14 mouse cellular contexts compared by ENCODE assay signal in the genomic region with DNA sequence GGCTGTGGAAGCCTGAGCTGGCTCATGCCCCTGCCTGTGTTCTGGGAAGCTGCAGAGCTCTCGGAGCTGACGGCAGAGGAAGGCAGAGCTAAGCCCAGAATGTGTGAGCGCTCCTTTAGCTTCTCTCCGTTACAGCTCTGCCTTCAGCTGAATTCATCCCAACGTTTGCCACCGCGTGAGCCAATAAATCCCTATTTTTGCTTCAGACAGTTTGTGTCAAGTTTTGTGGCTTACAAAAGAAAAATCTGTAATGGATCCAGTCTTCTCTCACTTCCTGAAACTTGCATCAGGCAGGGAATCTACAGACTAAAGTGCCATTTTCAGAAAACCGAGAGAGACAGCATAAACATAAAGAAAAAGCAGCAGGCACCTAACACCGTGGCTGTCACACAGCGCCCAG.
DNase-seq lines count a peak whose midpoint lies in the region.
"Had no signal": no experiment of that assay in that cellular context is flagged by ENCODE, and none has a peak within 500 bp of the region (broad histone marks: within the 10 kb centered on the region; RNA-seq: fewer than 3 reads in every experiment).

No protein-coding gene starts in this region.

- DNase-seq in left cerebral cortex, adult 11 months (ENCODE audit: low spot score): peak; percentile 15
- DNase-seq in left cerebral cortex, postnatal 4 days: no peak
- DNase-seq in frontal cortex, postnatal 36 days (ENCODE audit: low spot score in 2 of 2): peak; percentile 36 to 56
- peak; percentile 39 for DNase-seq in right cerebral cortex, adult 18-20 months
- peak; percentile 71 for DNase-seq in telencephalon, adult 2 months (ENCODE audit: low read depth, low spot score)
- no peak for DNase-seq in adrenal gland, adult 18-20 months (ENCODE audit: low spot score in 2 of 2)
- no peak for DNase-seq in testis, postnatal 14 days (ENCODE audit: low spot score)
- DNase-seq: adrenal gland, adult 2 months; cerebellum, postnatal 10 days; embryo, embryonic 11 days; gastrocnemius, postnatal 14 days; heart, adult 18-20 months; kidney, postnatal 4 days; midbrain, embryonic 14.5 days had no signal

- intact Hi-C loops in left cerebral cortex, postnatal 4 days (cut with DNase I): no loop called here

Comparison
In these comparisons a context has a peak if more than half of its experiments do, and no peak if none do; other contexts are left out.
1. DNase-seq: peak in left cerebral cortex, adult 11 months (single experiment), frontal cortex, postnatal 36 days (2 of 2), right cerebral cortex, adult 18-20 months (single experiment) and telencephalon, adult 2 months (single experiment); none in left cerebral cortex, postnatal 4 days (single experiment), adrenal gland, adult 18-20 months (0 of 2) and testis, postnatal 14 days (single experiment).